Mouse (Mus musculus) lung, embryonic 15.5 days (tissue): ENCODE measurements at regions not wholly inside any gene's neighbourhood (a gene's known extent, or its start where the extent isn't known, plus 50 kb on each side); places are given as distances from the start of the nearest gene placed in this dataset.
"Not testable (repeated sequence)": the region's sequence is repeated elsewhere in the genome, so short reads cannot be mapped to it uniquely, and the experiment has no call there.

Source experiments
- ATAC-seq: fragments of 200-750 bp; cut with Nextera tagmentation; 2 replicates; pipeline ENCODE4 v1.8.0; 2017; ENCODE audit warnings: moderate number of reproducible peaks, borderline replicate concordance; ENCODE audit not compliant: low FRiP score, low TSS enrichment; ENCODE audit errors: extremely low read depth
- H3K27ac ChIP-seq: fragments of 300-500 bp; sonication (generic); 2 replicates; pipeline ENCODE4 v1.5.1; 2015; ENCODE audit warnings: moderate library complexity, mild to moderate bottlenecking, inconsistent platforms
- H3K27me3 ChIP-seq: fragments of 300-500 bp; sonication (generic); 2 replicates; pipeline ENCODE4 v1.6.1; 2015; ENCODE audit warnings: inconsistent platforms
- H3K36me3 ChIP-seq: fragments of 300-500 bp; sonication (generic); 2 replicates; pipeline ENCODE4 v1.6.1; 2015; ENCODE audit warnings: inconsistent platforms
- H3K4me1 ChIP-seq: fragments of 300-500 bp; sonication (generic); 2 replicates; pipeline ENCODE4 v1.6.1; 2015; ENCODE audit warnings: inconsistent platforms
- H3K4me2 ChIP-seq: fragments of 300-500 bp; sonication (generic); 2 replicates; pipeline ENCODE4 v1.6.1; 2015; ENCODE audit warnings: inconsistent platforms, mild to moderate bottlenecking, moderate library complexity
- H3K4me3 ChIP-seq: fragments of 300-500 bp; sonication (generic); 2 replicates; pipeline ENCODE4 v1.5.1; 2015; ENCODE audit warnings: mild to moderate bottlenecking, inconsistent platforms
- H3K9ac ChIP-seq: fragments of 300-500 bp; sonication (generic); 2 replicates; pipeline ENCODE4 v1.6.1; 2015; ENCODE audit warnings: inconsistent platforms
- H3K9me3 ChIP-seq: fragments of 300-500 bp; sonication (generic); 2 replicates; pipeline ENCODE4 v1.6.1; 2016; ENCODE audit warnings: inconsistent platforms
- WGBS: fragments of 180-500 bp; shearing (Covaris S2); methylation state at CpG from one replicate; pipeline ENCODE4 v1.1.7; 2015; 5-methylcytosine and 5-hydroxymethylcytosine counted together

DNA sequence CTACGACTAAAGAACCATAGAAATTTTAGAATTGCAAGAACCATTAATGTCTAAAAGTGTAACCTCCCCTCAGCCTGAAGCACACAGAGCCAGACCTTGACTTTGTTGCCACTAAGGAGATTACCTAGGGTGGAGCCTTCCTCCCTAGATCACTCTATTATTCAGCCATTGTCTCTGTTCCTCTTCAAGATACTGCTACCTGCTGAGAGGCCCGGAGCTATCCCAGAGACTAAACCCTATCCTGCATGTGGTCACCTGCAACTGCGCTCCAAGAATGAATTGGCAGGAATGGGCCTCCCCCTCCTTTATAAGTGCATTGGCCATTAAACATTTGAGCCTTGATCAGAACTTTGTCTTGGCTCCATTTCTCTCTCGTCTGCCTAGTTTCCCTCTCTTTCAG, 286.0 kb upstream of the Adamts5 start:
- not testable (repeated sequence) for H3K9me3 ChIP-seq, H3K4me1 ChIP-seq, H3K36me3 ChIP-seq, H3K4me2 ChIP-seq, H3K27me3 ChIP-seq, ATAC-seq, H3K4me3 ChIP-seq, H3K9ac ChIP-seq, H3K27ac ChIP-seq
- 77% methylated on average over 4 of the region's 4 CpGs for WGBS

DNA sequence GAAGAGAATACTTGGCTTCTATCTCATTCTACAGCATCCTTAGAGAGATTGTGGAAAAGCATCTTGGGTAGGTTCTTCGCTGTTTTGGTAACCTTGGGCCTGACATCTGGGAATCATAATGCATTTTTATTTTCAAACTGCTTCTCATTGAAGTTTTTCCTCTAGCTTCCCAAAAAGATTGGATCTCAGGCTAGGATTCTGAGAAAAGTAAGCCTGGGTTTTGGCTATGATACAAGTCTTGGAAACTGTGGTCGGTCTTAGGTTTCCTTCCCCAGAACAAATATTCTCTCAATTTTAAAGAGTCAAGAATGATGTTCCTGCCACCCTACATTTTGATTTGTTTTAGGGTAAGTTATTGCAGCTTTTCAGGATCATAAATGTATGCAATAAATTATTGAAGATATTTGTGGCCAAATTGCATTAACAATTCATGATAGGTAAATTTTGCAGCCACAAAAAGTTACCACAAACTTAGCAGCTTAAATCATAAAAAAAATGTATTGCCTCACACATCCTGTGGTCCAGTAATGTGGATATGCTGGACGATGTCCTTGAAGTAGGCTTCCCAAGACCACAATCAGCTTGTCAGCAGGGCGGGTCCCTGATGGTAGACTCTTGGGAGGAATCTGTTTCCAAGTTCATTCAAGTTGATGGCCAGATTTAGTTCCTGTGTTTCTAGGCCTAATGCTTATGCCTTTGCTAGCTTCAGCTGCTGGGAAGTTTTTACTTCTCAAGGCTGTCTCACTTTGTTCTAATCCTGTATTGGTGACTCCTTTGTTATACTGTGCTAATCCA, 257.6 kb upstream of the Adamts5 start:
- Histone ChIP-seq H3K9ac (no peak overlapping the region), H3K9me3 (no peaks in the 10 kb centered on the region), H3K27ac (no peak overlapping the region), H3K4me2 (no peak overlapping the region), H3K4me3 (no peak overlapping the region), H3K36me3 (no peaks in the 10 kb centered on the region), H3K4me1 (no peaks in the 10 kb centered on the region), H3K27me3 (no peaks in the 10 kb centered on the region)
- WGBS = 84% methylated on average over 4 of the region's 4 CpGs
- no peak for ATAC-seq

DNA sequence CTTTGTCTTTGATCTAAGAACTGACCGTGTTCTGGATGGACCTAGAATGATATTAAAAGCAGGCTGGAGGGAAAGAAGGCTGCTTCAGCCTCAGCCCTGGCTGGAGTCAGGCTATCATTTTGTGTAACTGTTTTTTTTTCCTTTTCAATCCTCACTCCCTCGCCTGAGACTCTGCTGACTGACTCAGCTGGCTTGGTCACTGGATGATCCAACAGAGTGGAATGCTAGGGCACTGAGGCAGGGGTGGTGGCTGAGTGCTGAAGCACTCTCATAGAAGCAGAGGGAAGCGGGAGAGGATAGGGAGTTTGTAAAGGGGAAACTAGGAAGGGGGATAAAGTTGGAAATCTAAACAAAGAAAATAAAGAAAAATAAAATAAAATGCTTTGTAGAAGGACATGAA, 236.5 kb upstream of the Adamts5 start:
- no peak for ATAC-seq
- 42% methylated on average over 3 of the region's 3 CpGs for WGBS

DNA sequence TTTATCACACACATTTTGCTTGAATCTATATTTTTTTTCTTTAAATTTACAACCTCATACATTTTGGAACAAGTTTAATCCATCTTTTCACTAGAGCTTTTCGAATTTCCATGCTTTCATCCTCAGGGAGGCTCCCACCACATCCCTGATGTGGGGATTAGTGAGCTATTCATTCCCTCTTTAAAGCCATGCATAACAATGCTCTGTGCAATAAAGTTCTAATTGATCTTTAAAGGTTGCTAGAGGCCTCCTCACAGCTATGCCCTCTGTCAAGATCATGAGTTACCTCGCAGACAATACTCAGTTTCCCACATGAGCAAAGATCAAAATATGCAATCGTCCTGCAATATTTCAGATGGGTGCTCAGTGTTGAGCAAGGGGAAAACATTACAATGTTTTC, 234.5 kb upstream of the Adamts5 start:
- H3K4me2 ChIP-seq = no peak overlapping the region
- H3K4me1 ChIP-seq = no peaks in the 10 kb centered on the region
- H3K4me3 ChIP-seq = no peak overlapping the region
- H3K36me3 ChIP-seq = no peaks in the 10 kb centered on the region
- WGBS = 60% methylated on average over 3 of the region's 3 CpGs
- H3K9me3 ChIP-seq = no peaks in the 10 kb centered on the region
- ATAC-seq = no peak
- H3K9ac ChIP-seq = no peak overlapping the region
- no peak overlapping the region for H3K27ac ChIP-seq
- no peaks in the 10 kb centered on the region for H3K27me3 ChIP-seq

More for the DNA sequence above, 236.5 kb upstream of the Adamts5 start:
- Histone ChIP-seq H3K9me3 (no peaks in the 10 kb centered on the region), H3K27ac (no peak overlapping the region), H3K4me1 (no peaks in the 10 kb centered on the region), H3K9ac (no peak overlapping the region), H3K36me3 (no peaks in the 10 kb centered on the region), H3K27me3 (no peaks in the 10 kb centered on the region), H3K4me2 (no peak overlapping the region), H3K4me3 (no peak overlapping the region)

DNA sequence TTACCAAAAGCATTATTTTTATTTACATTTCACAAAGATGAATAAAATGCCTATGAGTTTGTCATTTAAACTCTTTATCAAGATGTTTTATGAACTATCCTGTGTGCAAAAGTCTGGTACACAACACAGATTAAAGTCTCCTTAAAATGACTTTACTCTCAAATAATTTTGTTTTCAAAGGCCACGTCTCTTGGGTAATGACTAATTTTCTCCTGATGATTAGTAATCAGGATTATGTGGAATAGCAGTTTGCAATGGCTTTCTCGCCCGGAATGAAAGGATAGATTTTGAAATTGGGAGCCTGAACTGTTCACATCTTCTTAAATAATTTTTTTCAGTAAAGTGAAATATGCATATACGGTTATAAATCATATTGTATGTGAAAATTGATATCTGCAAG, 225.8 kb upstream of the Adamts5 start:
- WGBS = 81% methylated on average over 4 of the region's 4 CpGs

DNA sequence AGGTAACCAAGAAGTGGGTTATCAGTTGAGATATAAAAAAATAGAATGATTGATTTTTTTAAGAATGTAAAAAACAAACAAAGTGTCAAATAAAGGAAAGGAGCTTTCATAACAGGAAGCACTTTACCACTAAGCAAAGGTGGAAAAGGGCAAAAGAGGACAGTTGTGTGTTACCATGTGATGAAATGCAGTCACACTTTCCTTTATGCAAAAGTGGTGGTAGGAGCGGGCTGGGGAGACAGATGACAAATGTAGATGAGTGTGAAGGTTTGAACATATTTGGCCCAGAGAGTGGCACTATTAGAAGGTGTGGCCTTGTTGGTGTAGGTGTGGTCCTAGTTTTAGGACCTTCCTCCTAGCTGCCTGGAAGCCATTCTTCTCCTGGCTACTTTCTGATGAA, 222.6 kb upstream of the Adamts5 start:
- H3K27ac ChIP-seq = no peak overlapping the region

More for the DNA sequence above, 225.8 kb upstream of the Adamts5 start:
- Histone ChIP-seq H3K9ac (no peak overlapping the region), H3K9me3 (no peaks in the 10 kb centered on the region), H3K4me2 (no peak overlapping the region), H3K4me1 (no peaks in the 10 kb centered on the region), H3K27me3 (no peaks in the 10 kb centered on the region), H3K4me3 (no peak overlapping the region), H3K36me3 (no peaks in the 10 kb centered on the region), H3K27ac (no peak overlapping the region)
- no peak for ATAC-seq

DNA sequence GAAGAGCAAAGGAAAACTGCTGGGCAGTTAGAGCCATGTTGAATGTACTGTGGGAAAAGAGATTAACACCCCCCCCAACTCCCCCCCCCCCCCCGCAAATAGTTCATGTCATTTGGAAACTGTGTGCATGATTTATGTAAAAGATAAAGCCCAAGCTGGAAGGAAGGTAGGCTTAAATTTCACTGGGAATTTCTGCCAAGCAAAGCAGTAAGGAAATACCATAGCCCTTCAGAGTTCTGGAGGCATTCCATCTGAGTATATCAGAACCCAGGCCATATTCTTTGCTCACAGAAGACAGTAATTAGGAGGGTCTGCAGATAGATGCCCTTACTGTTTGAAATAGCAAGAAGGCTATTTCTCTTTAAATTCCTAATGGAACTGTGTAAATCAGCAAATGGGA, 221.3 kb upstream of the Adamts5 start:
- no peak overlapping the region for H3K27ac ChIP-seq
- ATAC-seq = no peak
- H3K4me3 ChIP-seq = no peak overlapping the region
- 24% methylated on average over 1 of the region's 1 CpGs for WGBS
- no peaks in the 10 kb centered on the region for H3K9me3 ChIP-seq
- no peak overlapping the region for H3K4me2 ChIP-seq
- H3K27me3 ChIP-seq = no peaks in the 10 kb centered on the region
- H3K4me1 ChIP-seq = no peaks in the 10 kb centered on the region
- no peaks in the 10 kb centered on the region for H3K36me3 ChIP-seq
- H3K9ac ChIP-seq = no peak overlapping the region

More for the DNA sequence above, 222.6 kb upstream of the Adamts5 start:
- H3K4me2 ChIP-seq = no peak overlapping the region
- H3K36me3 ChIP-seq = no peaks in the 10 kb centered on the region
- H3K27me3 ChIP-seq = no peaks in the 10 kb centered on the region
- 75% methylated on average over 1 of the region's 1 CpGs for WGBS
- no peaks in the 10 kb centered on the region for H3K9me3 ChIP-seq
- no peak overlapping the region for H3K9ac ChIP-seq
- H3K4me1 ChIP-seq = no peaks in the 10 kb centered on the region
- ATAC-seq = no peak
- no peak overlapping the region for H3K4me3 ChIP-seq

DNA sequence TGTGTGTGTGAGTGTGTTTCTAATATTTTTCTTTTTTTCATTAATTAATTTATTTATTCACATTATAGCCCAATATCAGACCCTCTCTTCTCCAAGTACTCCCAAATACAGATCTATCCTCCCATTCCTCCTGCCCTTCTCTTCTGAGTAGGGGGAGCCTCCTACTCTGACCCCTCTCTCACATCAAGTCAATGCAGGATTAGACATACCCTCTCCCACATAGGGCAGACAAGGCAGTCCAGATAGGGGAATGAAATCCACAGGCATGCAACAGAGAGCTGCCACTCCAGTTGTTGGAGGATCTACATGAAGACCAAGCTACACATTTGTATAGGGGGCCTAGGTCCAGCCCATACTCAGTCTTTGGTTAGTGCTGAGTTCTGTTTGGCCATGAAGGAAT, 216.3 kb upstream of the Adamts5 start:
- Histone ChIP-seq H3K4me2 (no peak overlapping the region), H3K36me3 (no peaks in the 10 kb centered on the region), H3K27ac (no peak overlapping the region), H3K27me3 (no peaks in the 10 kb centered on the region), H3K4me1 (no peaks in the 10 kb centered on the region), H3K9me3 (no peaks in the 10 kb centered on the region), H3K9ac (no peak overlapping the region), H3K4me3 (no peak overlapping the region)
- ATAC-seq = no peak

DNA sequence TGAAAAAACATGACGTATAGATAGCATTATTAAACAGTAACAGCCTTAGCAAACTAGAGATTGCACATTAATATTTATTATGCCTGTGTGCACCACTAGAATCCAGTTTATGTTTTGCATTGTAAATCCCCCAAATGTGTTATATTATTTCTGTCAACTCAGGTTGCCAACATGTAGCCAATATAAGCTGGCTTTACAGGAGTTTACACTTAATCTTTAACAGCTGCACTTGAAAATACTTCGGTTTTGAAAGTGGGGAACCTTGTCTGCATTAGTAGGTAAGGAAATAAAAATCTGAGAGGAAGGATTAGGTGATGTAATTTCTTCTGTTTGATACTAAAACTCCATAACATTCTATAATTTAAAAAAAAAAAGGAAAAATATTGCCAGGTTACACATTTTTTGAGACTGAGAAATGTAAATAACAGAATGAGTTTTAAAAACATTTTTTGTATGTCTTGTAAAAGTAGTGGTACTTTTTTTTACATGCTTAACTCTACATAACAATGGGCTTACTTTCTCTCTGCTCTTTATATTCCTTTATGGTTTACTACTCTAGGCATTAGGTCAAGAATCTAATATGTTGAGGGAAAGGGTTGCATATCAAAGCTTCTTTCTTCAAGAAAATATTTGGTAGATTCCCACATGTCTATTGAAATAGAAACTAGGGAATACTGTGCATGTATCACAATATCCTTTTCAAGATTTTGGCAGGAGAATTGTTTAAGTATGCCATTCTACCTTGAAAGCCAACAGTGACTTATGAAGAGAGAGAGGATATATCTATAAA, 214.2 kb upstream of the Adamts5 start:
- Histone ChIP-seq H3K36me3 (no peaks in the 10 kb centered on the region), H3K4me3 (no peak overlapping the region), H3K4me1 (no peaks in the 10 kb centered on the region), H3K9me3 (no peaks in the 10 kb centered on the region), H3K27ac (no peak overlapping the region), H3K27me3 (no peaks in the 10 kb centered on the region), H3K9ac (no peak overlapping the region), H3K4me2 (no peak overlapping the region)
- ATAC-seq = no peak
- WGBS = 55% methylated on average over 2 of the region's 2 CpGs

DNA sequence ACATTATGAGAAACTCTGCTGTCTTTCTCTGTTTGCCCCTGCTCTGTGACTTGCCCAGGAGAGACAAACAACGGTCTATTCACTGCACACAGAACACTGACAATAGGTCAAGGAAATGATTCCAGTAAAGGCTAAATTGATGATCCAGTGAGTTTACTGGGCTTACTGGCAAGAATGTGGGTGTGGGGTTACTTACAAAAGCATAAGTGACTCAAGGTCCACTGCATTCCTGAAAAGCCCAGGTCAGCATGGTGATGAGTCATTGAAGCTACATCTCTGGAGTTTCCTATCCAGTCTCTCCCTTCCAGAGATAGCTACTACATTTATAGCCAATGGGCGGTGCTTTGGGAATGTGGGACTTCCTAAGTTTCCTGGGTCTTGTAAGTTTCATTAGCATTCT, 192.8 kb upstream of the Adamts5 start:
- no peak overlapping the region for H3K4me3 ChIP-seq
- no peaks in the 10 kb centered on the region for H3K36me3 ChIP-seq
- no peak overlapping the region for H3K9ac ChIP-seq
- ATAC-seq = no peak
- H3K27ac ChIP-seq = no peak overlapping the region
- no peaks in the 10 kb centered on the region for H3K4me1 ChIP-seq
- no peaks in the 10 kb centered on the region for H3K27me3 ChIP-seq
- no peaks in the 10 kb centered on the region for H3K9me3 ChIP-seq
- WGBS = 89% methylated on average over 2 of the region's 2 CpGs
- H3K4me2 ChIP-seq = no peak overlapping the region

DNA sequence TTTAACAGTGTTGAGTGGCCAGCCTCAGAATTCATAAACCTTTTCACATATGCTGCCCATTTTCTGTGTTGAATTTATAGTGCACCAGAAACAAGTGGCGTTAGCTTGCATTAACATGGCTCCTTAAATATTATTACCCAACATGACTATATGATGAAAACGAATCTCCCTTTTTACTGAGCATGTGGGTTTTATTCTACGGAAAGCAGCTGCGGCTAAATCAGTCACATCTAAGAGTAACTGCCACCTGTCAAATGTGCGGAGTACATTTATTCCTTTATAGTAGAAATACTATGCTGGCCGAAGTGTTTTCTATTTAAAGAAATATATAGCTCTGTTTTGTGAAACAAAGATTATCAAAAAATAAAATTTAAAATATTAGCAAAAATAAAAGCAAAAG, 188.5 kb upstream of the Adamts5 start:
- H3K27ac ChIP-seq = no peak overlapping the region
- H3K9ac ChIP-seq = no peak overlapping the region
- no peaks in the 10 kb centered on the region for H3K4me1 ChIP-seq
- ATAC-seq = no peak
- H3K4me3 ChIP-seq = no peak overlapping the region
- H3K27me3 ChIP-seq = no peaks in the 10 kb centered on the region
- H3K4me2 ChIP-seq = no peak overlapping the region
- H3K36me3 ChIP-seq = no peaks in the 10 kb centered on the region
- 90% methylated on average over 6 of the region's 6 CpGs for WGBS
- H3K9me3 ChIP-seq = no peaks in the 10 kb centered on the region

DNA sequence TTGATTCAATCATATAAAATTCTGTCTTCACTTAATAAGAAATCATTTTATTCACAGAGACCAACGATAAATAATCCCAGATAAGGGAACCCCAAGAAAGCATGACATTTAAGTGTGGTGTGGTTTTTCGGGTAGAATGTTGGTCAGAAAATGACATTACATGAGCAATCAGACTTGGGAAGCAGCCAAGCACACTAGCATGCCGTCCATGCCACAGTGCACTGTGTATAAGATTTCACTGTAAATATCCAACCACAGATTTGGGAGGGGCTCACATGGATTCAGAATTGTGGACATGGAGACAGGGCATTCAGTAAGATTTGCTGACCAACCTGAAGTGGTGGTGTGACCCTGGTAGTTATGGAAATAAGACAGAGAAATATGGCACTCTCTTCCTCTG, 185.8 kb upstream of the Adamts5 start:
- H3K36me3 ChIP-seq = no peaks in the 10 kb centered on the region

More for the DNA sequence above, 185.8 kb upstream of the Adamts5 start:
- Histone ChIP-seq H3K9ac (no peak overlapping the region), H3K27ac (no peak overlapping the region), H3K4me2 (no peak overlapping the region), H3K9me3 (no peaks in the 10 kb centered on the region), H3K4me3 (no peak overlapping the region), H3K27me3 (no peaks in the 10 kb centered on the region), H3K4me1 (no peaks in the 10 kb centered on the region)
- 58% methylated on average over 3 of the region's 3 CpGs for WGBS
- no peak for ATAC-seq
